Mouse (Mus musculus) small intestine, adult 2 months (tissue): ENCODE data around the gene Ptprn2.

ENCODE experiments used
- CTCF ChIP-seq: fragments of 200-500 bp; IDR thresholded peaks from 2 replicates; pipeline ENCODE4 v1.5.1; 2012; ENCODE audit warnings: low read depth, mild to moderate bottlenecking, control low read depth, inconsistent platforms, low read length, moderate library complexity, mixed read lengths; ENCODE audit not compliant: insufficient replicate concordance, insufficient read length; ENCODE audit errors: extremely low read depth
- POLR2A ChIP-seq: fragments of 200-500 bp; IDR thresholded peaks from 2 replicates; pipeline ENCODE4 v1.6.1; 2012; ENCODE audit warnings: low read depth, mild to moderate bottlenecking, control low read depth, inconsistent platforms, low read length, moderate library complexity

- TF ChIP-seq CTCF (no peak), POLR2A (no peak)
Measured at GRCm38 (mm10) chr12:116846220-116846619, 360.7 kb downstream of the Ptprn2 start.
